Comparison of ENCODE assay signal across 29 mouse cellular contexts in the genomic region with DNA sequence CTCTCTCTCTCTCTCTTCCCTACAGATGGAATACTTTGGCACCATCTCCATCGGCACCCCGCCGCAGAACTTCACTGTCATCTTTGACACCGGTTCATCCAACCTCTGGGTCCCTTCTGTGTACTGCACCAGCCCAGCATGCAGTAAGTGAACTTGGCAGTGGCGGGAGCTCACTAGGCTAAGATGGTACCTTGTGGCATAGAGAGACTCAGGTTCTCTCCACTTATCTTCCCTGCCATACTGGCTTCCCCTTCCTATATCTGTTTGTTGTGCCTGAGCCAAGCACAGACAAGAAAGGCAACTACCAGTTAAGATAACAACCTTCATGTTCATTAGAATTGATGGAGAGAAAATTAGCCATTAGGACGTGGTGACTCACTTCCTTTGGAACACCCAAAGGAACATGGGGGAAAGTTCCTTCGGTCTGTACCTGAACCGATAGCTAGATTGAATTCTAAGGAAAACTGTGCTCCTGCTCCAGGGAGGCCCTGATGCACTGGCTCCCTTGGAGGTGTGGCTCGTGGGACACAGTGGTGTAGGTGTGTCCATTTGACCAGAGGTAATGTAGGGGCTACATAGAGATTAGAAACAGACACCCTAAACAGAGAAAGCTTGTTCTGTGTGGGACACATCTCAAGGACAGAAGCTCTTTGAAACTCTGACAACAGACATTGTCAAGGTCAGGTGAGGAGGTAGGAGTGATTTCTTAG. TPM values are rescaled to one million over a fixed set of nuclear protein-coding genes. Genes with fewer than 3 reads are reported as not detected.
DNase-seq lines count a peak whose midpoint lies in the region; ATAC-seq and TF ChIP-seq lines count a peak whose summit lies in the region.
"Had no signal": no experiment of that assay in that cellular context is flagged by ENCODE, and none has a peak within 500 bp of the region (broad histone marks: within the 10 kb centered on the region; RNA-seq: fewer than 3 reads in every experiment).

No protein-coding gene starts in this region.

- no peak overlapping the region for H3K4me3 ChIP-seq in heart, embryonic 10.5 days
- H3K4me3 ChIP-seq in bone marrow, adult 2 months (replicated peaks; ENCODE audit: control insufficient read depth, low read depth, low read length), result peak overlapping the region; percentile 87
- H3K4me3 ChIP-seq in liver, embryonic 14.5 days (ENCODE audit: insufficient read depth in 1 of 2, low read depth in 2 of 2, low read length in 2 of 2), result no peak overlapping the region
- H3K4me3 ChIP-seq in stomach, embryonic 16.5 days (replicated peaks; ENCODE audit: low read length), result no peak overlapping the region
- H3K4me3 ChIP-seq: embryonic facial prominence, embryonic 15.5 days; hindbrain, embryonic 10.5 days; kidney, embryonic 15.5 days; limb, embryonic 13.5 days; megakaryocyte, embryonic 14.5 days; stomach, embryonic 15.5 days had no signal

- no peaks in the 10 kb centered on the region for H3K36me3 ChIP-seq in heart, embryonic 10.5 days
- no peaks in the 10 kb centered on the region for H3K36me3 ChIP-seq in liver, embryonic 14.5 days (replicated peaks; ENCODE audit: control insufficient read depth, insufficient read depth, low read depth)
- H3K36me3 ChIP-seq in stomach, embryonic 16.5 days (ENCODE audit: control insufficient read depth, insufficient read depth, low read length), result no peaks in the 10 kb centered on the region
- H3K36me3 ChIP-seq: embryonic facial prominence, embryonic 15.5 days; hindbrain, embryonic 10.5 days; kidney, embryonic 15.5 days; limb, embryonic 13.5 days; stomach, embryonic 15.5 days had no signal

- H3K4me2 ChIP-seq in liver, embryonic 14.5 days (ENCODE audit: low read depth), result no peak overlapping the region
- peak overlapping the region; percentile 13; the same call in 1 of the 2 replicates for H3K4me2 ChIP-seq in stomach, embryonic 16.5 days (ENCODE audit: low read depth, low read length)
- H3K4me2 ChIP-seq: embryonic facial prominence, embryonic 15.5 days; heart, embryonic 11.5 days; kidney, embryonic 15.5 days; limb, embryonic 13.5 days; lung, embryonic 14.5 days; stomach, embryonic 15.5 days had no signal

- intact Hi-C loops in heart, postnatal 10 days (cut with DNase I), result loop anchor here (5.0 kb wide), 1 partner anchor 381 kb away; no protein-coding TSS in a partner anchor

- no peak overlapping the region for H3K27ac ChIP-seq in heart, embryonic 10.5 days
- peak overlapping the region; percentile 57 for H3K27ac ChIP-seq in bone marrow, adult 2 months (ENCODE audit: control insufficient read depth, insufficient read depth, low read depth, low read length, poor library complexity)
- no peak overlapping the region for H3K27ac ChIP-seq in liver, embryonic 14.5 days
- no peak overlapping the region for H3K27ac ChIP-seq in stomach, embryonic 16.5 days (ENCODE audit: low read length)
- H3K27ac ChIP-seq: embryonic facial prominence, embryonic 15.5 days; hindbrain, embryonic 10.5 days; kidney, embryonic 15.5 days; limb, embryonic 13.5 days; stomach, embryonic 15.5 days had no signal

- peak; percentile 55 for DNase-seq in heart, embryonic 10.5 days (ENCODE audit: low spot score)
- DNase-seq in heart, postnatal 10 days, result no peak
- DNase-seq in liver, embryonic 14.5 days (ENCODE audit: low read depth in 3 of 3, low spot score in 3 of 3), result no peak
- no peak for DNase-seq in cerebellum, adult 11 months
- DNase-seq in thymus, adult 18-20 months, result no peak
- DNase-seq in right cerebral cortex, adult 18-20 months, result no peak
- DNase-seq: adrenal gland, adult 2 months; cerebellum, adult 2 months; cerebellum, postnatal 25 days; forebrain, postnatal 0 days; kidney, postnatal 4 days; lung, embryonic 14.5 days; midbrain, embryonic 14.5 days; right cerebral cortex, postnatal 14 days; spleen, adult 18-20 months had no signal

- no peak overlapping the region for H3K9ac ChIP-seq in liver, embryonic 14.5 days (replicated peaks)
- no peak overlapping the region for H3K9ac ChIP-seq in stomach, embryonic 16.5 days (ENCODE audit: low read length)
- H3K9ac ChIP-seq: embryonic facial prominence, embryonic 15.5 days; forebrain, postnatal 0 days; kidney, embryonic 15.5 days; limb, embryonic 13.5 days; lung, embryonic 14.5 days; stomach, embryonic 15.5 days had no signal

- peak; percentile 64 for TF ChIP-seq EP300 in liver, embryonic 14.5 days (IDR thresholded peaks at IDR 0.05; ENCODE audit: low read depth)

- H3K4me1 ChIP-seq in heart, embryonic 10.5 days, result no peaks in the 10 kb centered on the region
- peaks cover 2% of the 10 kb centered on the region; the same call in 1 of the 2 replicates for H3K4me1 ChIP-seq in bone marrow, adult 2 months (ENCODE audit: control insufficient read depth, insufficient read depth, low read length)
- H3K4me1 ChIP-seq in liver, embryonic 14.5 days (replicated peaks; ENCODE audit: control insufficient read depth in 2 of 2, insufficient read depth in 2 of 2, low read length in 1 of 2), result peaks cover 7 to 10% of the 10 kb centered on the region in 2 experiments
- no peaks in the 10 kb centered on the region for H3K4me1 ChIP-seq in stomach, embryonic 16.5 days (ENCODE audit: control insufficient read depth, insufficient read depth, low read length)
- H3K4me1 ChIP-seq: embryonic facial prominence, embryonic 15.5 days; hindbrain, embryonic 10.5 days; kidney, embryonic 15.5 days; limb, embryonic 13.5 days; stomach, embryonic 15.5 days had no signal

- peak; percentile 69; the same call in 1 of the 2 replicates for ATAC-seq in liver, embryonic 14.5 days (ENCODE audit: insufficient read depth)
- no peak for ATAC-seq in stomach, embryonic 16.5 days (ENCODE audit: insufficient read depth, low FRiP score)
- ATAC-seq: CD4-positive, CD25-positive, alpha-beta regulatory T cell, adult 4 months; forebrain, postnatal 0 days; hindbrain, embryonic 16.5 days; intestine, embryonic 16.5 days; Patski had no signal

- TF ChIP-seq CTCF in bone marrow, adult 2 months (IDR thresholded peaks at IDR 0.05; ENCODE audit: control insufficient read depth, insufficient read depth, low read length), result no peak
- TF ChIP-seq CTCF in liver, embryonic 14.5 days (IDR thresholded peaks at IDR 0.05; ENCODE audit: low read depth), result no peak

- H3K27me3 ChIP-seq in heart, embryonic 10.5 days (ENCODE audit: insufficient read depth, poor library complexity, severe bottlenecking), result 0 out of 2 replicates have a peak, but pooled peaks cover 8% of the 10 kb centered on the region
- no peaks in the 10 kb centered on the region for H3K27me3 ChIP-seq in liver, embryonic 14.5 days (ENCODE audit: control insufficient read depth, insufficient read depth, low read length)
- no peaks in the 10 kb centered on the region; the same call in 1 of the 2 replicates for H3K27me3 ChIP-seq in stomach, embryonic 16.5 days (ENCODE audit: control insufficient read depth, insufficient read depth, low read length)
- H3K27me3 ChIP-seq: embryonic facial prominence, embryonic 15.5 days; kidney, embryonic 15.5 days; limb, embryonic 13.5 days; stomach, embryonic 15.5 days had no signal

- H3K9me3 ChIP-seq in heart, embryonic 10.5 days, result no peaks in the 10 kb centered on the region
- H3K9me3 ChIP-seq in liver, embryonic 14.5 days (ENCODE audit: control insufficient read depth, low read length), result no peaks in the 10 kb centered on the region
- H3K9me3 ChIP-seq in stomach, embryonic 16.5 days (replicated peaks; ENCODE audit: control insufficient read depth, low read length), result no peaks in the 10 kb centered on the region
- H3K9me3 ChIP-seq: embryonic facial prominence, embryonic 15.5 days; hindbrain, embryonic 10.5 days; kidney, embryonic 15.5 days; limb, embryonic 13.5 days; megakaryocyte, embryonic 14.5 days; stomach, embryonic 15.5 days had no signal

- TF ChIP-seq POLR2A in bone marrow, adult 2 months (IDR thresholded peaks at IDR 0.05; ENCODE audit: borderline replicate concordance, control insufficient read depth, low read depth, low read length), result no peak

- 67% methylated on average over 9 of the region's 9 CpGs for WGBS in heart, embryonic 10.5 days
- WGBS in bone marrow, adult 2 months, result 69% methylated on average over 9 of the region's 9 CpGs
- 51% methylated on average over 9 of the region's 9 CpGs for WGBS in liver, embryonic 14.5 days (ENCODE audit: insufficient replicate concordance)
- 82% methylated on average over 9 of the region's 9 CpGs for WGBS in stomach, embryonic 16.5 days

RNA-seq across cellular contexts. Expression of a gene that starts 25.1 kb away (rescaled TPM):
- 0.58 and 0.79 TPM in 2 replicates for polyA plus RNA-seq in heart, embryonic 10.5 days (2016; fragmentation: Nextera tagmentation; extraction: Ambion mirVana)
- total RNA-seq in heart, postnatal 10 days (2021), result 1 to 10 TPM; 4.0 to 5.9 TPM
- polyA plus RNA-seq in bone marrow, adult 2 months (2011; ENCODE audit: insufficient read depth, insufficient read length, low replicate concordance, missing spikeins), result 6.5 and 7.2 TPM in 2 replicates
- polyA plus RNA-seq in liver, embryonic 14.5 days (2012; rRNA removed), result 0.32 and 0.42 TPM in 2 replicates
- 0.77 and 0.91 TPM in 2 replicates for polyA plus RNA-seq in liver, embryonic 14.5 days (2014; fragmentation: Nextera tagmentation; extraction: Ambion mirVana)
- polyA plus RNA-seq in stomach, embryonic 16.5 days (2015; fragmentation: Nextera tagmentation; extraction: Ambion mirVana), result 12.5 and 16.8 TPM in 2 replicates

RNA-seq across cellular contexts. Expression of a gene that starts 25.3 kb away (rescaled TPM):
- 0.07 and 0.21 TPM in 2 replicates for polyA plus RNA-seq in heart, embryonic 10.5 days (2016; fragmentation: Nextera tagmentation; extraction: Ambion mirVana)
- 1 to 10 TPM; 1.1 to 2.1 TPM for total RNA-seq in heart, postnatal 10 days (2021)
- 118 and 261 TPM in 2 replicates for polyA plus RNA-seq in bone marrow, adult 2 months (2011; ENCODE audit: insufficient read depth, insufficient read length, low replicate concordance, missing spikeins)
- polyA plus RNA-seq in liver, embryonic 14.5 days (2012; rRNA removed), result 8.9 and 11.0 TPM in 2 replicates
- 19.5 and 20.4 TPM in 2 replicates for polyA plus RNA-seq in liver, embryonic 14.5 days (2014; fragmentation: Nextera tagmentation; extraction: Ambion mirVana)
- 134 and 192 TPM in 2 replicates for polyA plus RNA-seq in stomach, embryonic 16.5 days (2015; fragmentation: Nextera tagmentation; extraction: Ambion mirVana)
- total RNA-seq: left cerebral cortex, postnatal 25 days had no signal
- polyA plus RNA-seq: hindbrain, embryonic 10.5 days; hindbrain, embryonic 16.5 days; midbrain, embryonic 14.5 days; Patski had no signal
